Mouse (Mus musculus) lung, embryonic 14.5 days (tissue): ENCODE results near the gene Smyd3. TPM values are rescaled to one million over a fixed set of nuclear protein-coding genes. Genes with fewer than 3 reads are reported as not detected.
A peak's percentile ranks its signal among the peaks of the same experiment; 100 is the strongest.

Experiments
- ATAC-seq: fragments of 200-750 bp; cut with Nextera tagmentation; 2 replicates; pipeline ENCODE4 v1.8.0; 2017; ENCODE audit warnings: mild to moderate bottlenecking, moderate TSS enrichment, moderate library complexity; ENCODE audit not compliant: insufficient read depth
- DNase-seq: peaks from one replicate; pipeline ENCODE4 v3.0.0-alpha.2; 2015
- H3K27ac ChIP-seq: fragments of 300-500 bp; sonication (generic); 2 replicates; pipeline ENCODE4 v1.5.1; 2014; ENCODE audit warnings: low read depth, mild to moderate bottlenecking, moderate library complexity
- H3K27me3 ChIP-seq: fragments of 300-500 bp; sonication (generic); 2 replicates; pipeline ENCODE4 v1.6.1; 2014; ENCODE audit warnings: low read length, control low read depth; ENCODE audit not compliant: insufficient read depth
- H3K36me3 ChIP-seq: fragments of 300-500 bp; sonication (generic); 2 replicates; pipeline ENCODE4 v1.6.1; 2014; ENCODE audit warnings: control low read depth; ENCODE audit not compliant: insufficient read depth
- H3K4me1 ChIP-seq: fragments of 300-500 bp; sonication (generic); 2 replicates; pipeline ENCODE4 v1.6.1; 2014; ENCODE audit warnings: antibody characterized with exemption, control low read depth; ENCODE audit not compliant: insufficient read depth
- H3K4me2 ChIP-seq: fragments of 300-500 bp; sonication (generic); 2 replicates; pipeline ENCODE4 v1.6.1; 2014; ENCODE audit warnings: mild to moderate bottlenecking
- H3K4me3 ChIP-seq: fragments of 300-500 bp; sonication (generic); 2 replicates; pipeline ENCODE4 v1.5.1; 2014; ENCODE audit warnings: low read depth, low read length
- H3K9ac ChIP-seq: fragments of 300-500 bp; sonication (generic); 2 replicates; pipeline ENCODE4 v1.6.1; 2014
- H3K9me3 ChIP-seq: fragments of 300-500 bp; sonication (generic); 2 replicates; pipeline ENCODE4 v1.6.1; 2016; ENCODE audit warnings: low read depth, low read length, control low read depth
- CTCF ChIP-seq: IDR thresholded peaks from 2 replicates; pipeline ENCODE4 v1.5.1; 2016; ENCODE audit warnings: antibody characterized with exemption, low read depth
- WGBS: fragments of 180-500 bp; shearing (Covaris S2); extraction: QIAGEN DNeasy Blood & Tissue Kit; methylation state at CpG from one replicate; pipeline ENCODE4 v1.1.7; 2014; 5-methylcytosine and 5-hydroxymethylcytosine counted together
- polyA plus RNA-seq: library from polyadenylated mRNA; unstranded; fragments of >200 nt; fragmentation: Nextera tagmentation; extraction: Ambion mirVana; gene quantifications from 2 replicates; pipeline ENCODE4 v1.2.1, GENCODE M21; 2014

Gene Smyd3
- polyA plus RNA-seq, 1 experiment from 2014 or later, result 20.6 TPM

DNA sequence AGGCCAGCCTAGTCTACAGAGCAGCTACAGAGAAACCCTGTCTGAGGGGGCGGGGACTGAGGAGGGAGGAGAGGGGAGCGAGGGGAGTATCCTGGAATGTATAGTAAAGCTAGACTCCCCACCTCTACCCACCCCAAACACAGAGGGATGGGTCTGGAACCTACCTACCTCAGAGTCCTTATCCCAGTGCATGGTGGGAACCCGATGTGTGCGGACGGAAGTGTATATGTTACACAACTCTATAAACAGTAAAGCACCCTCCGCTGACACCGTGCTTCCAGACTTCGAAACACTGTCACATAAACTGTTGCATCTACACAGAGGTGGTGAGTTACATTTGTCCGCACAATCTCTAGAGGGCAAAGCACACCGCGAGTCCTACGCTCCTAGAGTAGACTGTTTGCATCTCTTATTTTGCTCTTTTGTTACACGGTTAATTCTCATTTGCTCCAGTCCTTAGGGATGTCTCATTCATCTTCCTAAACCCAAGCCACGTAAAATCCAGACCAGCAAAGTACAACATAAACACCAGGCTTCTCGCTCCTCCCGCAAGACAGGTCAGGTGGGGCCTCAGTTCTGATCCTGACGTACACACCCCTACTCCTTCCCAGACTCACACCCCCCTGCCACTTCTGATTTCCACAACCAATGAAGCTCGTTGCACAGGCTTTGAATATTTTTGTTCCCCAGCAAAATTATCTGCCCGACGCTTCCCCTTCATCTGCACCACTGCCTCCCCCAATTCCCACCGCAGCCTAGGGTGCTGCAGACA lies 714 bp downstream of the Smyd3 start:
- peak overlapping the region; percentile 96 for H3K4me2 ChIP-seq
- under 1% methylated on average over 21 of the region's 21 CpGs for WGBS
- no peak for TF ChIP-seq CTCF
- H3K4me3 ChIP-seq, result peak overlapping the region; percentile 81
- H3K9ac ChIP-seq, result peak overlapping the region; percentile 60
- peak overlapping the region; percentile 58; the same call in 1 of the 2 replicates for H3K27ac ChIP-seq
- H3K36me3 ChIP-seq, result no peaks in the 10 kb centered on the region
- H3K4me1 ChIP-seq, result peaks cover 2% of the 10 kb centered on the region; the same call in 1 of the 2 replicates
- peak; percentile 42 for DNase-seq
- ATAC-seq, result peak; percentile 72
- H3K9me3 ChIP-seq, result no peaks in the 10 kb centered on the region
- no peaks in the 10 kb centered on the region for H3K27me3 ChIP-seq

DNA sequence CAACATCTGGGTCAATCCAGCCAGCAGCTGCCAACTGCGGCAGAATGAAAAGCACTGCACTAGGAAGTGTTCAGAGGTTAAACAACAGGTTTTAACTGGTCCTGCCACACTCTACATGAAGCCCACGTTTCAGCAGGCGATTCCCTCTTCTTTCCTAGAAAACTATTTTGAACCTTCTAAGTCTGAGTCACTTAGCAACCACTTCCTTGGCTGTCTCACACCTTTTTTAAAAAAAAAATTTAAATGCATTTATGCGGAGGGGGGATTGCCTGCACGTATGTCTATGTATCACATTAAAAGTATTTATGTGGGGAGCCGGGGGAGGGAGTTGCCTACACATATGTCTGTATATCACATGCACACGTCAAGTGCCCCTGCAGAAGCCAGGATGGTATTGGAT lies 5.9 kb downstream of the Smyd3 start:
- Histone ChIP-seq H3K4me1 (peaks cover 2% of the 10 kb centered on the region; the same call in 1 of the 2 replicates), H3K4me3 (no peak overlapping the region), H3K4me2 (no peak overlapping the region), H3K9ac (no peak overlapping the region), H3K27ac (no peak overlapping the region), H3K36me3 (no peaks in the 10 kb centered on the region), H3K9me3 (no peaks in the 10 kb centered on the region), H3K27me3 (no peaks in the 10 kb centered on the region)
- DNase-seq (no peak), ATAC-seq (no peak)
- 75% methylated on average over 7 of the region's 7 CpGs for WGBS
- no peak for TF ChIP-seq CTCF

DNA sequence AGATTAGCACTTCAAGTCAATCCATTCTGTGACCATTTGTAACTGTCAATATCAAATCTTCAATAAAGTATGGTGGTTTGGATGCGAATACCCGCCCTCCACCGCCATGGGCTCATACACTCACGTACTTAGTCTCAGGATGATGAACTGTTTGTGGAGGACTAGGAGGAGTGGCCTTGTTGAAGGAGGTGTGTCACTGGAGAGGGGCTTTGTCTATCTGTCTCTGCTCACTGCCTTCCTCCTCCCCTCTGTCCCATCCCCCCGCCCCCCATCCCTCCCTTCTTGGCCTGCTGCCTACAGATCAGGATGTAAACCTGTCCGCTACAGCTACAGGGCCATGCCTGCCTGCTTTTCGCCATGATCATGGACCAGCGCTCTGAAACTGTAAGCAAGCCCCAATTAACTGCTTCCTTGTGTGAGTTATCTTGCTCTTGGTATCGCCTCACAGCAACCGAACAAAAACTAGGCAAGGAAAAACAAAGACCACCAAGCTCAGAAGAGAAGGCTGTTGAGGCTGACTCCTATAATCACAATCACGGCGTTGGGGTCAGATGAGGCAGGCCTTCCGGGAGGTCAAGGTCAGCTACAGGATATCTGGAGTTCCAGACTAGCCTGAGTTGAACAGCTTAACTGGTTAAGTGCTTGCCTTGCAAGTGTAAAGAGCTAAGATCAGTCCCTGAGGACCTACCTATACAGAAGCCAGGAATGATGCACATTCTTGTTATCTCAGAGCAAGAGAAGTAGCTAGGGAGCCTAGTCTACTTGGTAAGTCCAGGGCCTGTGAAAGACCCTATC lies 7.1 kb downstream of the Smyd3 start:
- no peaks in the 10 kb centered on the region for H3K27me3 ChIP-seq
- H3K9ac ChIP-seq, result no peak overlapping the region
- no peak overlapping the region for H3K4me3 ChIP-seq
- H3K4me1 ChIP-seq, result no peaks in the 10 kb centered on the region
- DNase-seq (no peak), ATAC-seq (no peak)
- no peaks in the 10 kb centered on the region for H3K9me3 ChIP-seq
- H3K27ac ChIP-seq, result no peak overlapping the region
- H3K4me2 ChIP-seq, result no peak overlapping the region
- H3K36me3 ChIP-seq, result no peaks in the 10 kb centered on the region
- TF ChIP-seq CTCF, result no peak
- 80% methylated on average over 13 of the region's 13 CpGs for WGBS

DNA sequence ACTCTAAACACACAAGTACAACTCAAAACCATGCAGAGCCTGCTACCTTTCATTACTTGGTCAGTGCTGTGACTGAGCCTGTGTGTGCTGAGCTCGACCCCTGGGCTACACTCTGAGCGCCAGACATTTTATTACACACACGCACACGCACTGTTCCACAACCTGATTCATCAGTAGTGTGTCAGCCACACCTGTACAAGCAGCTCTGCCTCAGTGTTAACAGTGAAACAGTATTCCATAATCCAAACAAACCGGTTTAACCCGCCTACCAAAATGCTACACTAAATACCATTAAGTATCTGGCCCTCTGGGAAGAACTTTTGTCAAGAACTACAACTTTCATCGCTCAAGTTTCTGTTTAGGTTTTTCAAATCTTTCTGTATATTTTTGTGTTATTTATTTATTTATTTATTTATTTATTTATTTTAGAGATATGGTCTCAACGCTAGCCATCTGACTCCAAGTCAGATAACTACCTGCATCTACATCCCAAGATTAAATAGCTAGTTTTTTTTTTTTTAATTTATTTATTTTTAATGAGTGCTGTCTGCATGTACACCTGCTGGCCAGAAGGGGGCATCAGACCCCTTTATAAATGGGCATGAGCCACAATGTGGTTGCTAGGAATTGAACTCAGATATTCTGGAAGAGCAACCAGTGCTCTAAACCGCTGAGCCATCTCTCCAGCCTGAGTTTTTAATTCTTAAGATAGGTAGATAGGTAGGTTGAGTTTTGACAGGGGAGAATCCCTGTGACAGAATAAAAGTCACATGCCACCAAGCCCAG lies 11.1 kb downstream of the Smyd3 start:
- TF ChIP-seq CTCF, result peak; percentile 70
- DNase-seq (peak; percentile 73), ATAC-seq (no peak)
- H3K4me3 ChIP-seq, result no peak overlapping the region
- no peaks in the 10 kb centered on the region for H3K9me3 ChIP-seq
- H3K36me3 ChIP-seq, result no peaks in the 10 kb centered on the region
- H3K27ac ChIP-seq, result no peak overlapping the region
- 47% methylated on average over 9 of the region's 9 CpGs for WGBS
- H3K4me1 ChIP-seq, result no peaks in the 10 kb centered on the region
- H3K9ac ChIP-seq, result no peak overlapping the region
- H3K27me3 ChIP-seq, result no peaks in the 10 kb centered on the region
- no peak overlapping the region for H3K4me2 ChIP-seq

DNA sequence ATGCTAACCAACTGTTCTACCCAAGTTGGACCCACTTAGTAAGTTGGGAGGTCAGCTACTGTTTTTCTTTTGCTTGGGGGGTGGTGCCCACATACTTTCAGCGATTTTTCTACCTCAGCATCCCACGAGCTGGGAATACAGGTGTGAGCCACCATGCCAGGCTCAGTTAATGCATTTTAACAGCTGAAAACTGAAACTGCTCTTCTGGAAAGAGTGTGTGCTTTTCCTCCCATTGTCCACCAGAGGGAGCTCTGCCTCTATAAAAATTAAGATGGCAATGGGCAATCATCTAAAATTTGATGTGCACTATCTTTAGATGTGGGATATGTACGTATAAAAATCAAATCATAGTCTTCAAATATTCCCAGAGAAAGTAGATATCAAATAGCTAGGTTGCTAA lies 15.3 kb downstream of the Smyd3 start:
- ATAC-seq, result no peak
- no peaks in the 10 kb centered on the region for H3K27me3 ChIP-seq
- no peak overlapping the region for H3K9ac ChIP-seq
- H3K27ac ChIP-seq, result no peak overlapping the region
- TF ChIP-seq CTCF, result peak; percentile 79
- no peak overlapping the region for H3K4me3 ChIP-seq
- peak; percentile 76 for DNase-seq
- 12% methylated on average over 3 of the region's 3 CpGs for WGBS
- no peaks in the 10 kb centered on the region for H3K9me3 ChIP-seq
- no peak overlapping the region for H3K4me2 ChIP-seq
- no peaks in the 10 kb centered on the region for H3K36me3 ChIP-seq
- H3K4me1 ChIP-seq, result no peaks in the 10 kb centered on the region

DNA sequence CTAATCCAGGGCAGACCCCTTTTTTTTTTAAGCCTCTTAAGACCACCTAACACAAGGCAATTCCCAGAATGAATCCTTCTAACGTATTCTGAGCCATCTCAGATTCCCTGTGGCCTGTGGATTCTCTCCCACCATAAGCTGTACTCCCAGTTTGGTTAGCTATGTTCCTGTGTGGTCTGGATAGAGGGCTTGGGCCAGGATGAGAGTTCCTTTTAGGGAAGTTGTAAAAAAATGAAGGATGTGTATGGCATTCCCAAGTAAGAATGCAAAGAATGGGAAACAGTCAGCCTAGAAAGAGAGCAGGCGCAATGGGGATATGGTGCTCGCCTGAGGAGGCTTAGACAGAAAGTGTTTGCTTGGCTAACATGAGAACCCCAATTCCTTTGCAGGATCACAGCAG lies 18.6 kb downstream of the Smyd3 start:
- peak; percentile 59; the same call in 1 of the 2 replicates for ATAC-seq

DNA sequence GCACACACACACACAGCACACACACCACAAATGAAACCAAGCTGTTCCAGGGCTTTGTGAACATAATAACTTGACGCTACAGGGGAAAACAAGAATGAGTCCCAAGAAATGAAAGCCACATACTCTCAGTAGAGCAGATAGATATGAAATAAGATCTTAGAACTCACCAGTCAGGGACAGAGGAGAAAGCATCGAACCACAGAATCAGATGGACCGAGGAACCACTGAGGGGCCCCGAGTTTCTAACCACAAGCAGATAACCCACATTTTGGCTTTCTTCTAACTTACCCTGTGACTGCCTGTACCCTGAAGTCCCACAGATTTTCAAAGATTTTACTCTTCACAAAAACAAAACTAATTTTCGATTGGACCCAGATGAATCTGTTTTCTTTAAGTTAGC lies 24.9 kb downstream of the Smyd3 start:
- TF ChIP-seq CTCF, result no peak
- Histone ChIP-seq H3K9ac (no peak overlapping the region), H3K27me3 (no peaks in the 10 kb centered on the region), H3K27ac (no peak overlapping the region), H3K9me3 (no peaks in the 10 kb centered on the region), H3K4me3 (no peak overlapping the region), H3K4me1 (no peaks in the 10 kb centered on the region), H3K36me3 (no peaks in the 10 kb centered on the region), H3K4me2 (no peak overlapping the region)
- ATAC-seq (no peak), DNase-seq (no peak)
- WGBS, result 82% methylated on average over 5 of the region's 5 CpGs

More for the DNA sequence above, 18.6 kb downstream of the Smyd3 start:
- no peak overlapping the region for H3K4me2 ChIP-seq
- WGBS, result 61% methylated on average over 3 of the region's 3 CpGs
- H3K4me3 ChIP-seq, result no peak overlapping the region
- H3K27ac ChIP-seq, result no peak overlapping the region
- no peaks in the 10 kb centered on the region for H3K4me1 ChIP-seq
- H3K27me3 ChIP-seq, result no peaks in the 10 kb centered on the region
- no peaks in the 10 kb centered on the region for H3K9me3 ChIP-seq
- no peak overlapping the region for H3K9ac ChIP-seq
- H3K36me3 ChIP-seq, result no peaks in the 10 kb centered on the region
- no peak for TF ChIP-seq CTCF
- DNase-seq, result peak; percentile 36
